Mouse (Mus musculus) cerebellum, adult 11-12 months (tissue): ENCODE measurements around the gene Grik4.
A peak's percentile ranks its signal among the peaks of the same experiment; 100 is the strongest.

Experiments used
- DNase-seq: peaks from one replicate; pipeline ENCODE4 v3.0.0; 2022

Grik4 gene

GRCm38 (mm10) chr9:42897361-42898051 lies 46.8 kb downstream of the Grik4 start:
- peak; percentile 38 for DNase-seq

- no peak for DNase-seq
Measured at GRCm38 (mm10) chr9:42896421-42897210, 47.7 kb downstream of the Grik4 start.

- no peak for DNase-seq
Measured at GRCm38 (mm10) chr9:42892765-42893164, 51.5 kb downstream of the Grik4 start.

GRCm38 (mm10) chr9:42887930-42888329 lies 56.4 kb downstream of the Grik4 start:
- no peak for DNase-seq

GRCm38 (mm10) chr9:42886112-42886766 lies 58.1 kb downstream of the Grik4 start:
- DNase-seq, result no peak

- DNase-seq, result no peak
Measured at GRCm38 (mm10) chr9:42885566-42885965, 58.7 kb downstream of the Grik4 start.

GRCm38 (mm10) chr9:42885123-42885522 lies 59.2 kb downstream of the Grik4 start:
- no peak for DNase-seq

- no peak for DNase-seq
Measured at GRCm38 (mm10) chr9:42883006-42883759, 61.1 kb downstream of the Grik4 start.

- DNase-seq, result no peak
Measured at GRCm38 (mm10) chr9:42882313-42882712, 62.0 kb downstream of the Grik4 start.

- no peak for DNase-seq
Measured at GRCm38 (mm10) chr9:42881040-42881439, 63.3 kb downstream of the Grik4 start.

GRCm38 (mm10) chr9:42878401-42878800 lies 65.9 kb downstream of the Grik4 start:
- DNase-seq, result no peak

GRCm38 (mm10) chr9:42872885-42873284 lies 71.4 kb downstream of the Grik4 start:
- DNase-seq, result no peak

- no peak for DNase-seq
Measured at GRCm38 (mm10) chr9:42871681-42872080, 72.6 kb downstream of the Grik4 start.

- DNase-seq, result no peak
Measured at GRCm38 (mm10) chr9:42870257-42870656, 74.0 kb downstream of the Grik4 start.

- no peak for DNase-seq
Measured at GRCm38 (mm10) chr9:42868508-42868907, 75.8 kb downstream of the Grik4 start.

- no peak for DNase-seq
Measured at GRCm38 (mm10) chr9:42866650-42867049, 77.6 kb downstream of the Grik4 start.

GRCm38 (mm10) chr9:42865036-42865829 lies 79.1 kb downstream of the Grik4 start:
- no peak for DNase-seq

GRCm38 (mm10) chr9:42863360-42863759 lies 80.9 kb downstream of the Grik4 start:
- DNase-seq, result no peak

- no peak for DNase-seq
Measured at GRCm38 (mm10) chr9:42861711-42862110, 82.6 kb downstream of the Grik4 start.

- no peak for DNase-seq
Measured at GRCm38 (mm10) chr9:42861238-42861637, 83.1 kb downstream of the Grik4 start.

GRCm38 (mm10) chr9:42859959-42860794 lies 84.1 kb downstream of the Grik4 start:
- DNase-seq, result no peak
